10 mouse cellular contexts compared by ENCODE assay signal in genomic region chr14:73441951-73442716, GRCm38 (mm10). TPM values are rescaled to one million over a fixed set of nuclear protein-coding genes. Genes with fewer than 3 reads are reported as not detected.
DNase-seq lines count a peak whose midpoint lies in the region; ATAC-seq and TF ChIP-seq lines count a peak whose summit lies in the region.
"Had no signal": no experiment of that assay in that cellular context is flagged by ENCODE, and none has a peak within 500 bp of the region (broad histone marks: within the 10 kb centered on the region; RNA-seq: fewer than 3 reads in every experiment).

No protein-coding gene starts in this region.

- H3K9me3 ChIP-seq in lung, postnatal 0 days (ENCODE audit: low read length) = no peaks in the 10 kb centered on the region
- H3K9me3 ChIP-seq in forebrain, embryonic 11.5 days (ENCODE audit: control insufficient read depth, low read length) = no peaks in the 10 kb centered on the region
- H3K9me3 ChIP-seq: midbrain, embryonic 12.5 days had no signal

- no peaks in the 10 kb centered on the region for H3K4me1 ChIP-seq in lung, postnatal 0 days (ENCODE audit: insufficient read depth, low read depth, low read length)
- no peaks in the 10 kb centered on the region for H3K4me1 ChIP-seq in forebrain, embryonic 11.5 days (replicated peaks; ENCODE audit: control insufficient read depth, insufficient read depth, low read length)
- H3K4me1 ChIP-seq: midbrain, embryonic 12.5 days had no signal

- H3K27me3 ChIP-seq in lung, postnatal 0 days (replicated peaks; ENCODE audit: insufficient read depth, low read length) = no peaks in the 10 kb centered on the region
- H3K27me3 ChIP-seq in forebrain, embryonic 11.5 days (ENCODE audit: control insufficient read depth, insufficient read depth, low read length) = no peaks in the 10 kb centered on the region
- H3K27me3 ChIP-seq: midbrain, embryonic 12.5 days had no signal

- no peak overlapping the region for H3K9ac ChIP-seq in lung, postnatal 0 days (replicated peaks; ENCODE audit: low read depth)
- no peak overlapping the region for H3K9ac ChIP-seq in forebrain, embryonic 11.5 days (ENCODE audit: low read length)
- H3K9ac ChIP-seq: midbrain, embryonic 12.5 days had no signal

- no peak for TF ChIP-seq CTCF in lung, postnatal 0 days (IDR thresholded peaks at IDR 0.05)

- peak; percentile 61 for ATAC-seq in lung, postnatal 0 days
- no peak for ATAC-seq in forebrain, embryonic 11.5 days (replicated peaks; ENCODE audit: low FRiP score)

- H3K4me2 ChIP-seq in lung, postnatal 0 days (replicated peaks; ENCODE audit: low read depth, low read length) = no peak overlapping the region
- H3K4me2 ChIP-seq in forebrain, embryonic 11.5 days (ENCODE audit: low read depth, low read length, severe bottlenecking) = no peak overlapping the region
- H3K4me2 ChIP-seq: midbrain, embryonic 12.5 days had no signal

- TF ChIP-seq EP300 in lung, postnatal 0 days (IDR thresholded peaks at IDR 0.05) = no peak

- no peaks in the 10 kb centered on the region for H3K36me3 ChIP-seq in lung, postnatal 0 days (ENCODE audit: insufficient read depth, low read length)
- H3K36me3 ChIP-seq in forebrain, embryonic 11.5 days (ENCODE audit: control insufficient read depth, insufficient read depth, low read length) = no peaks in the 10 kb centered on the region
- H3K36me3 ChIP-seq: midbrain, embryonic 12.5 days had no signal

- H3K4me3 ChIP-seq in lung, postnatal 0 days (ENCODE audit: low read depth, low read length) = no peak overlapping the region
- H3K4me3 ChIP-seq in forebrain, embryonic 11.5 days (ENCODE audit: low read depth, low read length) = no peak overlapping the region
- H3K4me3 ChIP-seq: erythroblast, embryonic 14.5 days; midbrain, embryonic 12.5 days had no signal

- WGBS in lung, postnatal 0 days = 61% methylated on average over 7 of the region's 7 CpGs
- 80% methylated on average over 7 of the region's 7 CpGs for WGBS in forebrain, embryonic 11.5 days

- no peak overlapping the region for H3K27ac ChIP-seq in lung, postnatal 0 days (ENCODE audit: low read length)
- no peak overlapping the region for H3K27ac ChIP-seq in forebrain, embryonic 11.5 days (ENCODE audit: low read depth, low read length)
- H3K27ac ChIP-seq: midbrain, embryonic 12.5 days had no signal

- intact Hi-C loops in heart, postnatal 14 days (cut with DNase I) = no loop called here

- peak; percentile 90 for DNase-seq in 3T3-L1 (ENCODE audit: low read depth, low spot score)
- DNase-seq in CD4-positive, CD25-positive, alpha-beta regulatory T cell, adult 2 months (ENCODE audit: low read depth, low spot score) = peak; percentile 21
- peak; percentile 16 to 30 for DNase-seq in heart, postnatal 14 days
- peak; percentile 63 for DNase-seq in lung, postnatal 0 days (ENCODE audit: low spot score)
- DNase-seq in forebrain, embryonic 11.5 days (ENCODE audit: low spot score) = no peak
- DNase-seq in thymus, postnatal 10 days (ENCODE audit: low spot score in 2 of 2) = no peak
- DNase-seq in thymus, postnatal 14 days = no peak
- DNase-seq in embryo, embryonic 10 days (ENCODE audit: low spot score) = no peak

RNA-seq across cellular contexts. Expression of gene Itm2b, which starts 57.0 kb away (rescaled TPM):
- 100 to 1,000 TPM; 584 to 674 TPM for total RNA-seq in heart, postnatal 14 days (2021)
- 1,838 and 1,903 TPM in 2 replicates for polyA plus RNA-seq in lung, postnatal 0 days (2015; fragmentation: Nextera tagmentation; extraction: Ambion mirVana)
- polyA plus RNA-seq in forebrain, embryonic 11.5 days (2014; fragmentation: Nextera tagmentation; extraction: Ambion mirVana) = 270 and 292 TPM in 2 replicates

Comparison
In these comparisons a context has a peak if more than half of its experiments do, and no peak if none do; other contexts are left out.
1. DNase-seq: peak in 3T3-L1 (single experiment), CD4-positive, CD25-positive, alpha-beta regulatory T cell, adult 2 months (single experiment), heart, postnatal 14 days (2 of 2) and lung, postnatal 0 days (single experiment); none in forebrain, embryonic 11.5 days (single experiment), thymus, postnatal 10 days (0 of 2), thymus, postnatal 14 days (single experiment) and embryo, embryonic 10 days (single experiment).